Mouse (Mus musculus): ENCODE results near the gene Bicra. TPM values are rescaled to one million over a fixed set of nuclear protein-coding genes. Genes with fewer than 3 reads are reported as not detected.

Bicra gene
- polyA plus RNA-seq, 1 experiment from 2014 or later = 6.7 TPM

DNA sequence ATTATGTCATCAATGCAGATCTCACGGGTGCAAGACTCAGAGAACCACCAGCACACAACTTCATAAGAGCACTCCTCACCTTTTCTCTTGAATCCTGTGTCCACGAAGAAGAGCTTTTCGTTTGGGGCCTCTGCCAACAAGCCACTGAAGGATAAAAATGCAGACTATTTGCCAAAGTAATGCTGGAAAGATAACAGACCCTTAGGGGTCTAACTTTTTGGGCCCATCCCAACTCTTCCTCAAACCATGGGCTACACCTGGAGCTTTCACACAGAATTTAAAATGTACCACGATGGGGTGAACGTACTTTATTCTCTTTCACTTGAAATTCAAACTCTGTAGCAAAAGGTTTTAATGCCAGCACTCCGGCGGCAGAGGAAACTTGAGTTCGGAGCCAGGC, 102.5 kb downstream of the Bicra start:
- DNase-seq (ENCODE audit: low spot score) (no peak), ATAC-seq (ENCODE audit: low read depth) (no peak)
- peak overlapping the region; percentile 95 for H3K4me2 ChIP-seq (ENCODE audit: low read depth, low read length)
- H3K4me1 ChIP-seq (ENCODE audit: control insufficient read depth, insufficient read depth, low read length) = peaks cover 8% of the 10 kb centered on the region
- peak overlapping the region; percentile 85 for H3K9ac ChIP-seq (ENCODE audit: low read depth, low read length)
- no peaks in the 10 kb centered on the region for H3K9me3 ChIP-seq (ENCODE audit: control insufficient read depth, low read length)
- peak overlapping the region; percentile 96 for H3K27ac ChIP-seq (replicated peaks; ENCODE audit: low read depth, low read length)
- H3K36me3 ChIP-seq (ENCODE audit: control insufficient read depth, insufficient read depth, low read length) = peaks cover 56% of the 10 kb centered on the region
- 4% methylated on average over 8 of the region's 8 CpGs for WGBS
- no peaks in the 10 kb centered on the region for H3K27me3 ChIP-seq (replicated peaks; ENCODE audit: control insufficient read depth, insufficient read depth, low read length)
- peak overlapping the region; percentile 72 for H3K4me3 ChIP-seq (ENCODE audit: low read depth, low read length)

DNA sequence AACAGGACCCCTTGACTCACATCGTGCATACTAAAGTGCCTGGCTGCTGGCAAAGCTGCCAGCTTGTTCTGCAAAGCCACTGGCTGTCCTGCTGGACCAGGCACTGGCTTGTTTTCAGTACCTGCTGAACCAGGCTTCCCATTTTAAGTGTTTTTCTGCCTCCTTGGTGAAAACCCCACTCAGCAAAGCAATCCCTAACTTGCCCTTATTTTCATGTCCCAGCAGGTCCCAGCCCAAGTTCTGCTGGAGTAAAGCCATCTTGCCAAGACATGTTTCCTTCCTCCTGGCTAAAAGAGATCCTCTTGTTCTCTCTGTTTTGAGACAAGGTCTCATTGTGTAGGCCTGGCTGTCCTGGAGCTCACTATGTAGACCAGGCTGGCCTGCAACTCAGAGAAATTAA, 103.4 kb downstream of the Bicra start:
- H3K9me3 ChIP-seq (ENCODE audit: control insufficient read depth, low read length) = no peaks in the 10 kb centered on the region
- no peak for ATAC-seq (ENCODE audit: low read depth)
- no peak overlapping the region for H3K9ac ChIP-seq (ENCODE audit: low read depth, low read length)
- H3K4me1 ChIP-seq (ENCODE audit: control insufficient read depth, insufficient read depth, low read length) = peaks cover 8% of the 10 kb centered on the region
- no peaks in the 10 kb centered on the region for H3K27me3 ChIP-seq (replicated peaks; ENCODE audit: control insufficient read depth, insufficient read depth, low read length)
- DNase-seq (ENCODE audit: low spot score) = peak; percentile 56
- H3K4me2 ChIP-seq (ENCODE audit: low read depth, low read length) = peak overlapping the region; percentile 95
- H3K4me3 ChIP-seq (ENCODE audit: low read depth, low read length) = peak overlapping the region; percentile 72; the same call in 1 of the 2 replicates
- peaks cover 56% of the 10 kb centered on the region for H3K36me3 ChIP-seq (ENCODE audit: control insufficient read depth, insufficient read depth, low read length)
- H3K27ac ChIP-seq (replicated peaks; ENCODE audit: low read depth, low read length) = no peak overlapping the region
- WGBS = 85% methylated on average over 1 of the region's 1 CpGs

DNA sequence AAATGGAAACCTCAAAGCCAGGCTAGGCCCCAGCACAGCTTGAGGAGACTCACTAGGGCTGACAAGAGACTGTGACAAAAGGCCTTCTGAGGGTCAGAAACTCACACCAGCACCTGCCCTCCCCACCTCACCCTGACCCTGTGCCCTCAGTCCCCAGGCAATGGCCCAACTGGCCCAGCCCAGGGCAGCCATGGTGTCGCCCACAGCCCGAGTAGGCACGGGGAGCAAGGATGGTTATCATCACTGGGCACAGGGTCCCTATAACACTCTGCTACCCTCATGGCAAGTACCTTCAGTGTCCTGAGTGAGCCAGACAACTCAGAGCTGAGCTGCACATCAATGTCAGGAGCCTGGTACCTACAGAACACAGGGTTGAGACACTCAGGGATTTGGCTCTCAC, 109.1 kb downstream of the Bicra start:
- no peaks in the 10 kb centered on the region for H3K27me3 ChIP-seq (replicated peaks; ENCODE audit: control insufficient read depth, insufficient read depth, low read length)
- WGBS = 97% methylated on average over 3 of the region's 3 CpGs
- H3K27ac ChIP-seq (replicated peaks; ENCODE audit: low read depth, low read length) = no peak overlapping the region
- H3K9ac ChIP-seq (ENCODE audit: low read depth, low read length) = no peak overlapping the region
- no peaks in the 10 kb centered on the region for H3K9me3 ChIP-seq (ENCODE audit: control insufficient read depth, low read length)
- no peak overlapping the region for H3K4me3 ChIP-seq (ENCODE audit: low read depth, low read length)
- DNase-seq (ENCODE audit: low spot score) (no peak), ATAC-seq (ENCODE audit: low read depth) (no peak)
- H3K4me1 ChIP-seq (ENCODE audit: control insufficient read depth, insufficient read depth, low read length) = no peaks in the 10 kb centered on the region
- H3K36me3 ChIP-seq (ENCODE audit: control insufficient read depth, insufficient read depth, low read length) = peaks cover 80% of the 10 kb centered on the region
- no peak overlapping the region for H3K4me2 ChIP-seq (ENCODE audit: low read depth, low read length)

DNA sequence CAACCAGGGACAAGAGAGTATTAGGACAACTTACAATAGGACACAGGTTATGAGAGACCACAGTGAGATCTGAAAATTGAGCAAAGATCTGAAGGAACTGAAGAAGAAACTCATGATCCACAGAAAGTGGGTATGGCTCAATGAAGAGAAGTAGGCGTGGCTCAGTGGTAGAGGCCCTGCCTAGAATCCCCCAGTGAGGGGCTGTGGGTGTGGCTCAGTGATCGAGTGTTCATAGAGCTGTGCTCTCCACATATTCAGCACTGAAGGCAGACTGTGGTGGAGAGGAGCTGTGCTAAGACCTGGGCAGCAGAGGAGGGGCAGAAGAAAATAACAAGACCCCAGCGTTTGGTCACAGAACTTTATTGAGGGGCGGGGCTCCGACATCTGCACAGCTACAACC, 110.2 kb downstream of the Bicra start:
- WGBS = 94% methylated on average over 5 of the region's 5 CpGs

DNA sequence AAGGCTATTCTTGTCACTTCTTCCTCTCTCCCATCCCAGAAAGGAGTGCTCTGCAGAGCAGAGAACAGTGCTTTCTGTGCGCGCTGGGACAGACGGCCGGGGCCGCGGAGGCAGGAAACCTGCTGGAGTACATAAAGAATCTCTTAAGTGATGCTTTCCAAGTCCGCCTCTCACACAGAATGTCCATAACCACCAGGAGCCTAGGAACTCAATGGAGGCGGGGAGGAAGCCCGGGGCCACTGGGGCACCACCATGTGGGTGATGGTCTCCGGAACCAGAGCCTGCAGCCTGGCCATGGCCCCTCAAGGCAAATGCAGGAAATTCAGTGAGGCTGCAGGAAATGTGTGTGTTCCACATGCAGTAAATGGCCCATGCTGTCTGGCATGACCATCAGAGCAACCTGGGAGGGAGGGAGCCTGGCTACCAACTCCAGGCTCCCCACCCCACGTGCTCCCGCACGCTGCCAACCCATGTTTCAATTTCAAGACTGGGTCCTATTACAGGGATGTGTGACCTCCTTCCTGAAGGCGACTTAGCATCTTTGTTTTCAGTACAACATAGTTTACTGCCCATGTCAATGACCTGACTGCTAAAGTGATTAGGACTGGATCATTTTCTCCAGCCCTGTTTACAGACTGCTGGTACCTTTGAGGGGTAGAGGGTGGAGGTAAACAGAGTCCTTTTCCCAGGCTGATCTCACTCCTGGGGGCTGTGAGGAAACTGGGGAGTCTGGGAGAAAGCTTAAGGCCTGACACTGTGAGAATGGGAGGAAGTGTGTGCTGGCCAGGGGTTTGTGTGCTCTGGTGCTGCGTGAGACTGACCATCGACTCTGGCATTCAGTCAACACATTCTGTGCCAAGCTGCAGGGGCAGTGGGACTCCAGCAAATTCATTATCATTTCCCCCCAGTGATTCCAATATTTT, 114.0 kb downstream of the Bicra start:
- no peaks in the 10 kb centered on the region for H3K9me3 ChIP-seq (ENCODE audit: control insufficient read depth, low read length)
- H3K4me1 ChIP-seq (ENCODE audit: control insufficient read depth, insufficient read depth, low read length) = no peaks in the 10 kb centered on the region
- H3K4me2 ChIP-seq (ENCODE audit: low read depth, low read length) = no peak overlapping the region
- H3K27ac ChIP-seq (replicated peaks; ENCODE audit: low read depth, low read length) = peak overlapping the region; percentile 11; the same call in 1 of the 2 replicates
- H3K9ac ChIP-seq (ENCODE audit: low read depth, low read length) = no peak overlapping the region; the same call in 1 of the 2 replicates
- H3K4me3 ChIP-seq (ENCODE audit: low read depth, low read length) = no peak overlapping the region
- DNase-seq (ENCODE audit: low spot score) = no peak
- WGBS = 52% methylated on average over 16 of the region's 16 CpGs
- no peak for ATAC-seq (ENCODE audit: low read depth)
- H3K27me3 ChIP-seq (replicated peaks; ENCODE audit: control insufficient read depth, insufficient read depth, low read length) = no peaks in the 10 kb centered on the region
- H3K36me3 ChIP-seq (ENCODE audit: control insufficient read depth, insufficient read depth, low read length) = peaks cover 31% of the 10 kb centered on the region

More for the DNA sequence above, 110.2 kb downstream of the Bicra start:
- Histone ChIP-seq H3K9ac (ENCODE audit: low read depth, low read length) (no peak overlapping the region), H3K9me3 (ENCODE audit: control insufficient read depth, low read length) (no peaks in the 10 kb centered on the region), H3K27ac (replicated peaks; ENCODE audit: low read depth, low read length) (no peak overlapping the region), H3K4me3 (ENCODE audit: low read depth, low read length) (no peak overlapping the region), H3K27me3 (replicated peaks; ENCODE audit: control insufficient read depth, insufficient read depth, low read length) (no peaks in the 10 kb centered on the region), H3K4me2 (ENCODE audit: low read depth, low read length) (no peak overlapping the region), H3K36me3 (ENCODE audit: control insufficient read depth, insufficient read depth, low read length) (peaks cover 69% of the 10 kb centered on the region), H3K4me1 (ENCODE audit: control insufficient read depth, insufficient read depth, low read length) (no peaks in the 10 kb centered on the region)
- ATAC-seq (ENCODE audit: low read depth) = no peak
- no peak for DNase-seq (ENCODE audit: low spot score)

DNA sequence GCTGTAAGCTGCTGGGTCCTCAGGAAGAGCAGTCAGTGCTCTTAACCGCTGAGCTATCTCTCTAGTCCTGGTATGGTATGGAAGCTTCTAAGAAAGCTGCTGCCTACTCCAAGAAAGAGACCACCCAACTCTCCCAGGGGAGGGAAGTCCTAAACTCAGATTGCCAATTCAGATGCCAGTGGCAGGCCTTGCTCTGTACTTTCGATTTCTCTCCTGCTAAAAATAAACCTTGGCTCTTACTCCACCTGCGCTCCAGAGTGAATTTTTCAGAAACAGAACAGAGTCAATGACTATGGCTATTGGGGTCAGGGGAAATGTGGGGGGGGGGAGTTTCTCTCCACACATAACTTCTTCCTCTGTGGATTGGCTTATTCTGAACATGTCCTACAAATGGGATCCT, 116.1 kb downstream of the Bicra start:
- ATAC-seq (ENCODE audit: low read depth) (no peak), DNase-seq (ENCODE audit: low spot score) (no peak)
- Histone ChIP-seq H3K4me3 (ENCODE audit: low read depth, low read length) (no peak overlapping the region), H3K9me3 (ENCODE audit: control insufficient read depth, low read length) (no peaks in the 10 kb centered on the region), H3K36me3 (ENCODE audit: control insufficient read depth, insufficient read depth, low read length) (peaks cover 10% of the 10 kb centered on the region), H3K4me1 (ENCODE audit: control insufficient read depth, insufficient read depth, low read length) (no peaks in the 10 kb centered on the region), H3K4me2 (ENCODE audit: low read depth, low read length) (no peak overlapping the region), H3K27me3 (replicated peaks; ENCODE audit: control insufficient read depth, insufficient read depth, low read length) (no peaks in the 10 kb centered on the region), H3K27ac (replicated peaks; ENCODE audit: low read depth, low read length) (no peak overlapping the region), H3K9ac (ENCODE audit: low read depth, low read length) (no peak overlapping the region)
- 80% methylated on average over 3 of the region's 3 CpGs for WGBS

DNA sequence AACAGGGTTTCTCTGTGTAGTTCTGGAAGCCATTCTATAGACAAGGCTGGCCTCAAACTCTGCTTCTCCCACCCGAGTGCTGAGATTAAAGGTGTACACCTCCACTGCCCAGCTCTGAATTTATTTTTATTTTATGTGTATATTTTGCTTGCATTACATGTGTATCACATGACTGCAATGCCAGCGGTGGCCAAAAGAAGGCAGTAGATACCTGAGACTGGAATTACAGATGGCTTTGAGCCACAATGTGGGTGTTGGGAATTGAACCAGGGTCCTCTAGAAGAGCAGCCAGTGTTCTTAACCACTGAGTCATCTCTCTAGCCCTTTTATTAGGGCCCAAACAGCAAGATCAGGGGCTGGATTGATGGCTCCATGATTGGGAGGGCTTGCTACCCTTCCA, 117.2 kb downstream of the Bicra start:
- Histone ChIP-seq H3K4me1 (ENCODE audit: control insufficient read depth, insufficient read depth, low read length) (no peaks in the 10 kb centered on the region), H3K4me3 (ENCODE audit: low read depth, low read length) (no peak overlapping the region), H3K27ac (replicated peaks; ENCODE audit: low read depth, low read length) (no peak overlapping the region), H3K4me2 (ENCODE audit: low read depth, low read length) (no peak overlapping the region), H3K27me3 (replicated peaks; ENCODE audit: control insufficient read depth, insufficient read depth, low read length) (no peaks in the 10 kb centered on the region), H3K36me3 (ENCODE audit: control insufficient read depth, insufficient read depth, low read length) (0 out of 2 replicates have a peak, but pooled peaks cover under 1% of the 10 kb centered on the region), H3K9me3 (ENCODE audit: control insufficient read depth, low read length) (no peaks in the 10 kb centered on the region), H3K9ac (ENCODE audit: low read depth, low read length) (no peak overlapping the region)
- WGBS = 62% methylated on average over 2 of the region's 2 CpGs
- ATAC-seq (ENCODE audit: low read depth) (no peak), DNase-seq (ENCODE audit: low spot score) (no peak)

DNA sequence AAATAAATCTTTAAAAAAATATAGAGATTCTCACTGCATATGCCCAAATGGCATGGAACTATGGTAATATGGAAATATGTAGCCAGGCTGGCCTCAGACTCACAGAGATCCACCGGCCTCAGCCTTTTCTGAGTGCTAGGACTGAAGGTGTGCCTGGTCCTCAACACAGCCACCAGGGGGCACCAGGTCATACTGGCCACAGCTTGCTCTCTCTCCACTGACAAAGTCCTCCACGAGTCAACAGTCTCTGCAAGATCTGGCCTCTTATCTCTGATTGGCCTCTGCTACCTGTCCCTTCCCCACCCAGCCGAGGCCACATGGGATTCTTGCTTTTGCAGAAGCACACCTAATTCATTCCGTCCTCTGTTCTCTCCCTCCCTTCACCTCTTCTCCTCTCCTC, 117.8 kb downstream of the Bicra start:
- H3K9ac ChIP-seq (ENCODE audit: low read depth, low read length) = no peak overlapping the region
- H3K4me3 ChIP-seq (ENCODE audit: low read depth, low read length) = no peak overlapping the region
- no peaks in the 10 kb centered on the region for H3K27me3 ChIP-seq (replicated peaks; ENCODE audit: control insufficient read depth, insufficient read depth, low read length)
- no peak overlapping the region for H3K27ac ChIP-seq (replicated peaks; ENCODE audit: low read depth, low read length)
- 30% methylated on average over 4 of the region's 4 CpGs for WGBS
- DNase-seq (ENCODE audit: low spot score) (no peak), ATAC-seq (ENCODE audit: low read depth) (0 out of 2 replicates have a peak, but pooled peaks have one; percentile 51)
- no peaks in the 10 kb centered on the region for H3K36me3 ChIP-seq (ENCODE audit: control insufficient read depth, insufficient read depth, low read length)
- H3K9me3 ChIP-seq (ENCODE audit: control insufficient read depth, low read length) = no peaks in the 10 kb centered on the region
- H3K4me2 ChIP-seq (ENCODE audit: low read depth, low read length) = no peak overlapping the region
- H3K4me1 ChIP-seq (ENCODE audit: control insufficient read depth, insufficient read depth, low read length) = no peaks in the 10 kb centered on the region
